In the genomic region with DNA sequence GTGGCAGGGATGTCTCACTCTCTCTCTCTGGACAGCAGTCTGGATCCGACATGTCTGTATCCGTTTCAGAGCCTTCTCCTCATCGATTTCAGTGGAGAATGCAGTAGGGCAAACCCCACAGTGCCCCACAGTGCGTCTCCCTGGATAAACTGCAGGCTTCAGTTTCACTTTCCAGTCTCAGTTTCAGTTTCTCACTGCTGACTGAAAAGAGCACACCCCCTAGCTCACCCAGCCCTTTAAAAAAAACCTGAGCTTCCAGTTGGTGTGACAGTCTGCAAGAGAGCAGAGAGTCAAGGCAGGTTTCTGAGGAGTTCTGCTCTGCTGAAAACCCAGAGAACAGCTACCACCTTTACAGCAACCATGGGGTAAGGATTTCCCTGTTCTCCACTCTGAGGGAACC, we compare ENCODE assay signal across 8 mouse cellular contexts. TPM values are rescaled to one million over a fixed set of nuclear protein-coding genes. Genes with fewer than 3 reads are reported as not detected.
DNase-seq lines count a peak whose midpoint lies in the region; ATAC-seq and TF ChIP-seq lines count a peak whose summit lies in the region.

Gene Ifit1bl2, minus strand, starts transcription at position 121 of the 400 bp plus-strand sequence.
Gene Ifit1, plus strand, starts transcription at position 249 of the 400 bp plus-strand sequence.

- no peaks in the 10 kb centered on the region for H3K9me3 ChIP-seq in heart, embryonic 14.5 days (ENCODE audit: control insufficient read depth, low read length)
- H3K9me3 ChIP-seq in lung, embryonic 14.5 days (ENCODE audit: low read depth, low read length), result no peaks in the 10 kb centered on the region
- no peaks in the 10 kb centered on the region for H3K9me3 ChIP-seq in midbrain, embryonic 10.5 days (replicated peaks)

- peak; percentile 7 for DNase-seq in embryo, embryonic 11 days
- no peak for DNase-seq in embryo, embryonic 9.5 days (ENCODE audit: extremely low spot score)
- peak; percentile 85 for DNase-seq in CD4-positive, CD25-positive, alpha-beta regulatory T cell, adult 2 months (ENCODE audit: low read depth, low spot score)
- DNase-seq in lung, embryonic 14.5 days, result peak; percentile 17
- no peak for DNase-seq in right cerebral cortex, postnatal 36 days (ENCODE audit: low spot score in 2 of 2)
- no peak for DNase-seq in midbrain, embryonic 10.5 days (ENCODE audit: low spot score)
- no peak for DNase-seq in layer of hippocampus, postnatal 14 days (ENCODE audit: low spot score in 2 of 2)

- ATAC-seq in heart, embryonic 14.5 days (ENCODE audit: insufficient number of reproducible peaks, insufficient read depth, low FRiP score, low read depth), result no peak
- ATAC-seq in lung, embryonic 14.5 days (ENCODE audit: insufficient read depth), result no peak

- H3K4me2 ChIP-seq in heart, embryonic 14.5 days (ENCODE audit: low read length), result peak within 1 kb of the TSS; percentile 41
- H3K4me2 ChIP-seq in lung, embryonic 14.5 days, result peak within 1 kb of the TSS; percentile 35; the same call in 1 of the 2 replicates

- no peaks in the 10 kb centered on the region for H3K4me1 ChIP-seq in heart, embryonic 14.5 days (ENCODE audit: control insufficient read depth in 2 of 2, insufficient read depth in 2 of 2, low read length in 2 of 2)
- H3K4me1 ChIP-seq in lung, embryonic 14.5 days (ENCODE audit: insufficient read depth), result no peaks in the 10 kb centered on the region
- no peaks in the 10 kb centered on the region for H3K4me1 ChIP-seq in midbrain, embryonic 10.5 days

- no peak within 1 kb of the TSS for H3K4me3 ChIP-seq in heart, embryonic 14.5 days (ENCODE audit: control insufficient read depth in 1 of 2, insufficient read depth in 1 of 2, low read depth in 1 of 2, low read length in 2 of 2)
- no peak within 1 kb of the TSS for H3K4me3 ChIP-seq in lung, embryonic 14.5 days (ENCODE audit: low read depth, low read length)
- H3K4me3 ChIP-seq in midbrain, embryonic 10.5 days, result no peak within 1 kb of the TSS

- no peak for TF ChIP-seq CTCF in lung, embryonic 14.5 days (IDR thresholded peaks at IDR 0.05; ENCODE audit: low read depth)

- 0 out of 2 replicates have a peak within 1 kb of the TSS, but pooled peaks have one; percentile 13 for H3K9ac ChIP-seq in heart, embryonic 14.5 days (ENCODE audit: low read length)
- no peak within 1 kb of the TSS for H3K9ac ChIP-seq in lung, embryonic 14.5 days

- H3K36me3 ChIP-seq in heart, embryonic 14.5 days (ENCODE audit: control insufficient read depth, insufficient read depth, low read length), result no peaks in the 10 kb centered on the region
- no peaks in the 10 kb centered on the region for H3K36me3 ChIP-seq in lung, embryonic 14.5 days (ENCODE audit: insufficient read depth)
- no peaks in the 10 kb centered on the region for H3K36me3 ChIP-seq in midbrain, embryonic 10.5 days

- WGBS in heart, embryonic 14.5 days, result 24% methylated on average over 4 of the region's 4 CpGs
- 40% methylated on average over 4 of the region's 4 CpGs for WGBS in lung, embryonic 14.5 days
- WGBS in midbrain, embryonic 10.5 days, result 66% methylated on average over 4 of the region's 4 CpGs

- no peak within 1 kb of the TSS for H3K27ac ChIP-seq in heart, embryonic 14.5 days (replicated peaks in 1 of 2; ENCODE audit: control insufficient read depth in 1 of 2, insufficient read depth in 1 of 2, low read depth in 2 of 2, low read length in 2 of 2)
- H3K27ac ChIP-seq in lung, embryonic 14.5 days (ENCODE audit: low read depth), result no peak within 1 kb of the TSS
- no peak within 1 kb of the TSS for H3K27ac ChIP-seq in midbrain, embryonic 10.5 days (replicated peaks)

- H3K27me3 ChIP-seq in heart, embryonic 14.5 days (ENCODE audit: control insufficient read depth, insufficient read depth, low read length), result no peaks in the 10 kb centered on the region
- H3K27me3 ChIP-seq in lung, embryonic 14.5 days (ENCODE audit: insufficient read depth, low read length), result no peaks in the 10 kb centered on the region
- H3K27me3 ChIP-seq in midbrain, embryonic 10.5 days (ENCODE audit: low read depth, poor library complexity, severe bottlenecking), result no peaks in the 10 kb centered on the region; the same call in 1 of the 2 replicates

RNA-seq across cellular contexts. Expression of gene Ifit1bl2, which starts in this region (rescaled TPM):
- 1.0 and 1.1 TPM in 2 replicates for polyA plus RNA-seq in heart, embryonic 14.5 days (2014; fragmentation: Nextera tagmentation; extraction: Ambion mirVana)
- polyA plus RNA-seq in lung, embryonic 14.5 days (2014; fragmentation: Nextera tagmentation; extraction: Ambion mirVana), result 0.12 TPM in 1 of 2 replicates, not detected in the other
- 0.04 and 0.09 TPM in 2 replicates for polyA plus RNA-seq in midbrain, embryonic 10.5 days (2016; fragmentation: Nextera tagmentation; extraction: Ambion mirVana)
- total RNA-seq in layer of hippocampus, postnatal 14 days (2021), result under 1 TPM; 0.16 to 0.19 TPM

RNA-seq across cellular contexts. Expression of gene Ifit1, which starts in this region (rescaled TPM):
- 0.43 and 1.1 TPM in 2 replicates for polyA plus RNA-seq in heart, embryonic 14.5 days (2014; fragmentation: Nextera tagmentation; extraction: Ambion mirVana)
- 0.11 TPM in 1 of 2 replicates, not detected in the other for polyA plus RNA-seq in lung, embryonic 14.5 days (2014; fragmentation: Nextera tagmentation; extraction: Ambion mirVana)
- polyA plus RNA-seq in midbrain, embryonic 10.5 days (2016; fragmentation: Nextera tagmentation; extraction: Ambion mirVana), result 0.22 TPM in 1 of 2 replicates, not detected in the other
- not detected for total RNA-seq in layer of hippocampus, postnatal 14 days (2021)

Comparison
In these comparisons a context has a peak if more than half of its experiments do, and no peak if none do; other contexts are left out.
1. DNase-seq: peak in embryo, embryonic 11 days (single experiment) and CD4-positive, CD25-positive, alpha-beta regulatory T cell, adult 2 months (single experiment); none in embryo, embryonic 9.5 days (single experiment), right cerebral cortex, postnatal 36 days (0 of 2), midbrain, embryonic 10.5 days (single experiment) and layer of hippocampus, postnatal 14 days (0 of 2).
2. Peak in DNase-seq and H3K4me2 ChIP-seq in lung, embryonic 14.5 days; RNA of the genes that start here not detected or under 1 TPM.